Mouse (Mus musculus) brown adipose tissue, adult 24 weeks (tissue): ENCODE results near the gene Galnt15. TPM values are rescaled to one million over a fixed set of nuclear protein-coding genes. Genes with fewer than 3 reads are reported as not detected.

Source experiments
- H3K27ac ChIP-seq: fragments of 200-500 bp; replicated peaks from 2 replicates; pipeline ENCODE4 v1.5.1; 2012; ENCODE audit warnings: low read depth, mild to moderate bottlenecking, low read length
- H3K4me1 ChIP-seq: fragments of 200-500 bp; 2 replicates; pipeline ENCODE4 v1.6.1; 2012; ENCODE audit warnings: low read length, mixed read lengths; ENCODE audit not compliant: control insufficient read depth, insufficient read depth, insufficient read length
- H3K4me3 ChIP-seq: fragments of 200-500 bp; 2 replicates; pipeline ENCODE4 v1.5.1; 2012; ENCODE audit warnings: low read depth, mild to moderate bottlenecking, low read length, moderate library complexity; ENCODE audit not compliant: insufficient read depth
- polyA plus RNA-seq: library from polyadenylated mRNA; stranded (reverse); fragments of >200 nt; gene quantifications from 2 replicates; pipeline ENCODE4 v1.2.4, GENCODE M21; 2012; ENCODE audit not compliant: missing spikeins, insufficient read depth, insufficient read length

Galnt15 gene
- polyA plus RNA-seq, 1 experiment, result 4.0 TPM

DNA sequence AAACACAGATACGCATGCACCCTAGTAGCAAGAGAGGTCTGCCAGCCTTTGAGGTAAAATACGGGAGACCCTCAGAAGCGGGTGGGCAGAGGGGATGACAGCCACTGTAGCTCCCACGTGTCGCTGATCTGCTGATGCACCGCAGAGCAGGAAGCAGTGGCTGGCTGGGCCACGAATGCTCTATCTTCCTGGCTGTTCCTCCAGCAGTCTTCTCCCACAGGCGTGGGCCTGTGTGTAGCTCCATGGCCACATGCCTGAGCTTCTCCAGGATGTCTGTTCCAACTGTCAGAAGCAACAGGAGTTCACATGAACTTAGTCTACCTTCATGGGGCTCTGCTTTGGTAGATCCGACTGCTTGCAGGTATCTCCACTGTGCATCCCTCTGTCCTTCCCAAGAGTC is 6.8 kb upstream of the Galnt15 start:
- no peak overlapping the region for H3K27ac ChIP-seq
- H3K4me1 ChIP-seq, result no peaks in the 10 kb centered on the region
- H3K4me3 ChIP-seq, result no peak overlapping the region

DNA sequence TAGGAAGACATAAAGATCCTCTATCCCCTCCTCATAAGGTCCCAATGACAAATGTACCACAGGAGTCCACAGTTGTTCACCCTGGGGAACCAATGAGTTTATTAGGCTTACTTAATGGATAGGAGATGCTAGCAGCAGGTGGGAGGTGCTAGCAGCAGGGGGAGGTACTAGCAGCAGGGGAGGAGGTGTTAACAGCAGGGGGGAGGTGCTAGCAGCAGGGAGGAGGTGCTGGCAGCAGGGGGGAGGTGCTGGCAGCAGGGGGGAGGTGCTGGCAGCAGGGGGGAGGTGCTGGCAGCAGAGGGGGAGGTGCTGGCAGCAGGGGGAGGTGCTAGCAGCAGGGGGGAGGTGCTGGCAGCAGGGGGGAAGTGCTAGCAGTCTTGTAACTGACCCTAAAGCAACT is 6.3 kb upstream of the Galnt15 start:
- Histone ChIP-seq H3K27ac (no peak overlapping the region), H3K4me1 (no peaks in the 10 kb centered on the region), H3K4me3 (no peak overlapping the region)

DNA sequence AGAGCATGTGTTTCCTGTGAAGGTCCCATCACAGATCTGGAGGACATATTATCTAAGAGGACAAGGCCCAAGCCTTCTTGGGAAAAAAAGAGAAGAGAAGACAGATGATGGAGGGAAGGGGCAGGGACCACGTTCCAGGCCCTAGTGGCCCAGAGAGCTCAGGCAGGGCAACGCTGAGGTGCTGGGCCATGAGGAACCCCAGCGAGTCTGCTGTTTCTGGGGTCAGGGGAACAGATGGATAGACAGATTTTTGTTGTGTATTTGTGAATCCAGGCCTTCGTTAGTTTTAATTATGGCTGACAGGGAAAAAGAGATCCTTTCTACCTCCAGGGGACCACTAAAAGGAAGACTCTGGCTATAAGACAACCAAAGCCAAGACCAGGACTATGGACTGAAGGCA is 4.9 kb upstream of the Galnt15 start:
- Histone ChIP-seq H3K4me3 (no peak overlapping the region), H3K4me1 (peaks cover 6% of the 10 kb centered on the region), H3K27ac (no peak overlapping the region)

DNA sequence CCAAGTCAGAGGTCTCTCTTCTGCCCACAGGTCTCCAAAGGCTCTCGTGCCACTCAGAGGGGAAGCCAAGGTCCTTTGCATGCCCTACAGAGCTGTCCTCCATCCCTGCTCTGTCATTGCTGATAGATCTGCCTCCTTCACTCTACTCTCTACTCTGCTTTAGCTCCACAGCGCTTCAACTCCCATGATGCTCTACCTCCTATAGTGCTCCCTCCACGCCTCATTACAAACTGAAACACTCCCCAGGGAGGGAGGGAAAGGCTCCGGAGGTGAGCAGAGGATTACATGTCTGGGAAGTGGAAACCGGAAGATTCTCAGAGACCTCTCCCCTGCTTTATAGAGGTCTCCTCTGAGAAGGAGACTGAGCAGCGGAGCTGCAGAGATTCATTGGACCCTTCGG is 1.6 kb upstream of the Galnt15 start:
- no peak overlapping the region for H3K4me3 ChIP-seq
- no peak overlapping the region for H3K27ac ChIP-seq
- H3K4me1 ChIP-seq, result peaks cover 6% of the 10 kb centered on the region

DNA sequence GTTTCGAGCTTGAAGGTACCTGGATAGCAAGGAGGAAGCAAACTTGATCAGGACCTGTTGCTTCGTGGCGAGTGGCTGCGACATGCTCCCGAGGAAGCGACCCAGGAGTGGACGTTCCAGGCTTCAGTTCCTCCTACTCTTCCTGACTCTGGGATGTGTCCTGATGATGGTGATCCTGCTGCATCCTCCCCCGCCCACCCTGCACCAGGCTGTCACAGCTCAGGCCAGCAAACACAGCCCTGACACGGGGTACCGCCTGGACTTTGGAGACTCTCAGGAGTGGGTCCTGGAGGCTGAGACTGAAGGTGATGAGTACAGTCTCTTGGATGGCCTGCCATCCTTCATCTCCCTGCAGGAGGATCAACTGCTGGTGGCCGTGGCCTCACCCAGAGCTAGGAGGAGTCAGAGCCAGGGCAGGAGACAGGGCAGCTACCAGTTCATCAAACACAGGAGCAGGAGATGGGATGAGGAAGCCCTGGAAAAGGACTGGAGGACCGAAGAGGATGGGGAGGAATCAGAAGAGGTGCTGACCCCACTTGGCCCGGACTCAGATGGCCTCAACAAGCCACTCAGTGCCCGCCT is 713 bp downstream of the Galnt15 start:
- H3K4me3 ChIP-seq, result peak overlapping the region; percentile 80
- H3K27ac ChIP-seq, result peak overlapping the region; percentile 91

DNA sequence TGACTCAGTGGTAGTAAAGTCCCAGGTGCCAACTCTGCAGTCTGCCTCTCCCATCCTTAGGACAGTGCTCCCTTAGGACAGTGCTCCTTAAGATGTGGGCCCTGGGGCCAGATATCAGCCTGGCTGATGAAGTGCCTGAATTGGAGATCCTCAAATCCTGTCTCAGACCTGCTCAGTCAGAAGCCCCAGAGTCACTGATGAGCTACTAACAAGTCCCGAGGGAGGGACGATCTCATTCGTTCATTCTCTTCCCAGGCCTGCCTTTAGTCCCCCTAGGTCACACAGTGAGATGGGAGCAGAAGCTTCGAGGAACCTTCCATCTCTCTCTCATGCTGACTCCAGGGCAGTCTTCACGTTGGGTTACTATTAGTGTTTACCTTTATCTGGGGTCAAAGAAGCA is 1.3 kb downstream of the Galnt15 start:
- H3K27ac ChIP-seq, result peak overlapping the region; percentile 91
- peak overlapping the region; percentile 80 for H3K4me3 ChIP-seq
- peaks cover 9% of the 10 kb centered on the region for H3K4me1 ChIP-seq

More for the DNA sequence above, 713 bp downstream of the Galnt15 start:
- H3K4me1 ChIP-seq, result peaks cover 8% of the 10 kb centered on the region

DNA sequence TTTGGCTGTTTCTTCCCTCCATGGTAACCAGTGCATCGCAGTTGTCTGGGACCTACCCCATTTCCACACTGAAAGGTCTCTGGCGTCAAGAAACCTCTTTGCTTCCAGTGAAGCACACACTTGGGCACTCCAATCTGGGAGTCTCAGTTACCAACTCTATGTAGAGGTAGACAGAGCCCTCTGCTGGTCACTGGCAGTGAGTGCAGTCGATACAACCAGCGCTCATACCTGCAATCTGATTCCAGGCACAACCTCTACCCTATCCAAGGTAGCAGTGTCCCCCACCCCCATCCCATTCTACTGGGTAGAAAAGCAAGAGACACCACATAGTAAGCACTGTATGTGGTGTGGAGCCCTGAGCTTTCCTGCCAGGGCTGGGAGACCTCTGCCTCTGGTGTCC is 3.7 kb downstream of the Galnt15 start:
- Histone ChIP-seq H3K4me3 (peak overlapping the region; percentile 57), H3K27ac (peak overlapping the region; percentile 39; the same call in 1 of the 2 replicates)

DNA sequence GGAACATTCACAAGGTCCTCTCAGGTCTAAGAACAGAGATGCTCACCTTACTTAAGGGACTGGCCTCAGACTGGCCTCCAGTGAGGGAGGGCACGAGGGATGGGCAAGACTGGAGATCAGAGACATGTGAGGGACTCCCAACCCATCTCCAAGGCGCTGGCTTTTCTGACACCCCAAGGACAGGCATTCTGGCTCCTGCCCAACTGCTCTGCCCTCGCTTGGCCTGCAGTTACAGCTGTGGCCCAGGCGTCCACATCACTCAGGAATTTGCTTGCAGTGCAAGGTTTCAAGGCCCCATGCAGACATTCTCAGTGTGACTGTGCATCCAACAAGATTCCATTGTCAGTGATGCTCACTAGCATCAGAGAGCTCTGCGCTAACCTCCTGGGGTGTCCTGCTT is 7.7 kb downstream of the Galnt15 start:
- no peak overlapping the region for H3K4me3 ChIP-seq
- peaks cover 3% of the 10 kb centered on the region for H3K4me1 ChIP-seq
- H3K27ac ChIP-seq, result no peak overlapping the region

More for the DNA sequence above, 3.7 kb downstream of the Galnt15 start:
- peaks cover 8% of the 10 kb centered on the region for H3K4me1 ChIP-seq

DNA sequence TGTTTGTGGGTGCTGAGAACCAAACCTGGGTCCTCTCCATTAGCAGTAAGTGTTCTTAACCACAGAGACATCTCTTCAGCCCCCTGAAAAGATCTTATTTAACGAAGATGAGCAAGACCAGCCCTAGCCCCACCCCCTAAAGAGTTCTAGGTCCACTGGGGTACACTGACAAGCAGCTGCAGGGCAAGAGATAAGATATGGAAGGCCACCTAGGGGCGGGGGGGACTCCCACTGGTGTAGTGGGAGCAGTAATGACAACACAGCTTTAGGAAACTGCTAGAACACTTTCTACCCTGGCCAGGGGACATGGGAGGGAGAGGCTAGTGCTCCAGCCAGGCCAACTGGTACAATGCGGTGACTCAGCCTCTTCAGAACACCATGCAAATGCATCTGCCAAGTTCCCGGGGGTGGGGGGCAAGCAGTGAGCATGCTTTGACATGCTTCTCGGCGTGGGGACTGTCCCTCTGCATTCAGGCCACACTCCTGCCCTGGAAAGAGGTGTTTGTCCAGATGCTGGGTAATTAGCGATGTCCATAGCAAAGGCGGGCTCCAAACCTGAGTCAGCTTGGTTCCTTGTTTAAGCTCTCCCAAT is 9.0 kb downstream of the Galnt15 start:
- Histone ChIP-seq H3K27ac (no peak overlapping the region), H3K4me3 (no peak overlapping the region)

DNA sequence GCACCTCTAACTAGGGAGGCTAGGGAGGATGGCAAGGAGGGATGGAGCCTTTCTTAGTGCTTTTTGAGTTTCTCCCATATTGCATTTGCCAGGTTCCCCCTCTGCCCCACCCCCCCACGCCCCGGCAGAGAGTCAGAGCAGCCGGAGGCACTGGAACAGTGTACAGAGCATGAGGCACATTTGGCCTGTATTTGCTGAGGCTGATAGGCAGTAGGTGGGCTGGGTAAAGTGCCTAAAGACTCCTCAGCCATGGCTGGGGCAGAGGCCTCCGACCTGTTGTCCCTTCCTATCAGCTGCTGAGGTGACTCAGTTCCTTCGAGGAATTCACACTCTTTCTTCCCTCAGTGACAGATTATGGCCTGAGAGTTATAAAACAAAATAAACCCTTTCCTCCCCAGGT is 13.3 kb downstream of the Galnt15 start:
- Histone ChIP-seq H3K4me1 (no peaks in the 10 kb centered on the region; the same call in none of the 2 replicates), H3K4me3 (no peak overlapping the region), H3K27ac (no peak overlapping the region)

More for the DNA sequence above, 9.0 kb downstream of the Galnt15 start:
- peaks cover 3% of the 10 kb centered on the region for H3K4me1 ChIP-seq

DNA sequence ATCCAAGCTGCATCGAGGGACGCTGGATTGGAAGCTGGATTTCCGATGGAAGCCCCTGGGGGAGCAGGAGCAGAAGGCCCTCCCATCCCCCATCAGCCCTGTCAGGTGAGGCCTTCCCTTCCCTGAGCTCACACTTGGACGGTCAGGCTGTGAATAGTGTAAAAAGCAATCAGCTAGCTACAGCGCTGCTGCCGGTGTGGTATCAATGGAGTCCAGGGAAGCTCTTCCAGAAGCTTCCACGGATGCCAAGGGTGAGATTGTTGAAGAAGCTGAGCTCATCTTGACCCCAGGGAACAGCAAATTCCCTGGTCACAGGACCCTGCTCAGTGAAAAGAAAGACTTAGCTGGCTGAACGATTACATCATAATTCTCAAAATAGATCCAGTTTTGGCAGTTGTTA is 17.6 kb downstream of the Galnt15 start:
- Histone ChIP-seq H3K4me3 (no peak overlapping the region), H3K4me1 (no peaks in the 10 kb centered on the region), H3K27ac (no peak overlapping the region)

DNA sequence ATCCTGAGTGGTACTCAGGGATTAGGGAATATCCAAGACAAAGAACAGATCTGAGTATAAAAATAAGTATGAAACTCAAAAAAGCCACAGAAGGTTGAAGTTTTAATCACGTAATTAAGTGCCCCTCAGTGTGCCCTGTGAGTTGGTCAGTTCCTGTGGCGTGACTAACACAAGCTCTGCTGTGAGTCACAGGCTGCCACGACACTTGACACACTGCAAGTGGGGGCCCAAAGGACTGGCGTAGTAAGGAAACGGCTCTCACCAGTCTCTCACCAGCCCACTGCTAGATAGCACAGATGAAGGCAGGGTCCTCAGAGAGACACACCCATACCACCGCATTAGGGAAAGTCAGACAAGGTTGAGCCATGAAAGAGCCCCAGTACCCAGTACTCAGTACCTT is 21.4 kb downstream of the Galnt15 start:
- no peak overlapping the region for H3K4me3 ChIP-seq
- H3K27ac ChIP-seq, result no peak overlapping the region
- H3K4me1 ChIP-seq, result no peaks in the 10 kb centered on the region

DNA sequence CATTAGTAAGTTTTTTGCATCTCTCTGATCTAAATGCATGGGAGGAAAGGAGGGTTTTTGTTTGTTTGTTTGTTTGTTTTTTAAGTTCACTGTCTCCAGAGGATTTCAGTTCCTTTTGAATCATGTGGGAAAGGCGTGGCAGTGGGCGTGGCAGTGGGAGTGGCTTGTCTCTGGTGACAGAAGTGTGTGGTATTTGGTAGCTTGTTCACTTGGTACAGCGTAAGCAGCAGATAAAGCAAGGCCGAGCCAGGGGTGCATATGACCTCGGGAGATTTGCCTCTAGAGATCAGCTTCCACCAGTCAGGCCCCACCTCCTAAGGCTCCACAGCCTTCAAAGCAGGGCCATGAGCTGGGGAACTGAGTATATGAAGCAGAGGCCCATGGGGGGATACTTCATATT is 25.1 kb downstream of the Galnt15 start:
- no peak overlapping the region for H3K27ac ChIP-seq
- no peaks in the 10 kb centered on the region for H3K4me1 ChIP-seq
- no peak overlapping the region for H3K4me3 ChIP-seq

DNA sequence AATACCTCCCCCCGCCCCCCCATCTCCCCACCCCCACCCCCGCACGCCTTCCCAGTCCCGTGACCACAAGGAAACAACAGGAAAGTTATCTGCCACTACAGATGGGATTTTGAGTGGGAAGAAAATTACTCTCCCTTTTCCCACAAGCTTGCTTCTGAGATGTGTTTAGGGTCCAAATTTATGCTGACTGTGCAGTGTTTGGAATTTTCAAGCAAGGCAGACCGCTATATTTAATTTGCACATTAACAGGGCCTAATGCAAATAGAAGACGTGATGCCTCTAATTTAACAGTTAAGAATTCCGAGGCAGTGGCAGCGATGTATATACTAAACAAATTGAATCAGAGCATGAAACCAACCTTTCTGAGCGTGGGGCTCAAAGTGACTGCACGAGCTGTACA is 26.0 kb downstream of the Galnt15 start:
- no peak overlapping the region for H3K27ac ChIP-seq
- H3K4me3 ChIP-seq, result no peak overlapping the region
- no peaks in the 10 kb centered on the region for H3K4me1 ChIP-seq

DNA sequence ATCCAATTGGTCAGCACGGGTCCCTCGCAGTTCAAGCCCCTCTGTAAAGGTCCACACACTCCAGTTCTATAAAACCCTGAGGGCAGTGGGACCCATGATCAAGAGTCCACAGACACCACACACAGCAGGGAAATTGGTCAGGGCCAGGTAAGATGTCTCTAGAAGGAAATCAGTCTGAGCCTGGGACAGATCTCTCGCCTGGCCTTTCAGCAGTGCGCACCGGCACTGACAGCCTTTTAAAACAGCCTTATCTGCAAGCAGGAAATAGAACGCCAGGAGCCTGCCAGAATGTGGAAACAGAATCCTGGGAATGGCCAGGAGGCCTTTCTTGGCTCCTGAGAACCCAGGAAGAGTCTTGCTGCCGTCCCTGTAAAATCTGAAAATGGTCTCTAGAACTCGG is 27.0 kb downstream of the Galnt15 start:
- no peaks in the 10 kb centered on the region for H3K4me1 ChIP-seq
- H3K27ac ChIP-seq, result no peak overlapping the region
- no peak overlapping the region for H3K4me3 ChIP-seq

DNA sequence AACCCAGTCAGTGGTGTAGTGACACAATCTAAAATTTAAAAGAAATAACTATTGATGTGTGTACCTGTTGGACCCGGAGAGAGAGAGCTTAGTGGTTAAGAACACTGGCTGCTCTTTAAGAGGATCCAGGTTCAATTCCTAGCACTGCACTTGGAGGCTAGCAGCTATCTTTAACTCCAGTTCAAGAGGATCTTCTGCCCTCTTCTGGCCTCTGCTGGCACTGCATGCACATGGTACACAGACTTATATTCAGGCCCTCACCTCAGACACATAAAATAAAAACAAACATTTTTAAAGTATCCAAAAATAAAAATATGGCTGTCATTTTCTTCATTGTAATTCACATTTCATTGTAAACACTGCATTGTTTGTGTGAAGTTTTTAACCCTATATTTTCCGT is 27.9 kb downstream of the Galnt15 start:
- H3K27ac ChIP-seq, result no peak overlapping the region
- no peak overlapping the region for H3K4me3 ChIP-seq
- H3K4me1 ChIP-seq, result no peaks in the 10 kb centered on the region
